Mouse (Mus musculus) c-Kit-negative CD71-positive TER-119-positive erythroid progenitor cells, embryonic 14.5 days (primary cell): ENCODE measurements around the gene Frmd4a.

ENCODE experiments used
- DNase-seq: peaks from one replicate; pipeline ENCODE4 v3.0.0-alpha.2; 2013; ENCODE audit warnings: low read depth, low spot score

The Frmd4a gene

DNA sequence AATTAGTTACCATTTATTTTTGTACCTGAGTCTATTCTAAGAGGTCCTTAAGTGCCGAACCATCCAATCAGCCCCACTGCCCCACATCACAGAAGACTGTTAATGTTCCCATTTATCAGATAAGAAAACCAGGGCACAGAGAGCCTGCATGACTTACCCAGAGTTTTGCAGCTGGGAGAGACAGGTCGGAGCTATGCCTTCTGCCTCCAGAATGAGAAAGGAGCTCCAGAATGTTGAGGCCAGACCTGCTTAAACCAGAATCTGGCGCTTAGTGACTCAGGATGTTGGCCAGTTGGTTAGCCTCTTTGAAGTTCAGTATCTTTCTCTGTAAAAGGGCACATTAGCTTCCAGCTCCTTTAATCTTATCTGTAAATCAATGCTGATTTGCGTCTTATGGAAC, 422.4 kb downstream of the Frmd4a start:
- DNase-seq: no peak

DNA sequence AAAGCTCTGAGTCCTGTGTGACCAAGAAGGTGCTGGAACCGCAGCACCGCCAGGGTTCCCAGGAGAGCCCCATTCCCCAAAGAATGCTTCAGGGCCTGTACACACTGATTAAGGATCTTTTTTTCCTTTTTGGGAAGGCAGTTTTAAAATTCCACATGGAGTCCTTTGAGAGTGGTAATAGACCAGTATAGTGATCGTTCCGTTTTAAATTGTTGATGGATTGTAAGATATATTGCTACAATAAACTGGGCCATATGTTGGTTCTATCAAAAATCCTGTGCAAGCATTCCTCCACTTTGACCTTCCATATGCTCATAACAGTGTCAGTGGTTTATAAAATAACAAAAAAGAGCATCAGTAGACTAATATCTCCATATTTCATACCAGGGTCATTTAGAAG, 424.3 kb downstream of the Frmd4a start:
- DNase-seq: no peak

DNA sequence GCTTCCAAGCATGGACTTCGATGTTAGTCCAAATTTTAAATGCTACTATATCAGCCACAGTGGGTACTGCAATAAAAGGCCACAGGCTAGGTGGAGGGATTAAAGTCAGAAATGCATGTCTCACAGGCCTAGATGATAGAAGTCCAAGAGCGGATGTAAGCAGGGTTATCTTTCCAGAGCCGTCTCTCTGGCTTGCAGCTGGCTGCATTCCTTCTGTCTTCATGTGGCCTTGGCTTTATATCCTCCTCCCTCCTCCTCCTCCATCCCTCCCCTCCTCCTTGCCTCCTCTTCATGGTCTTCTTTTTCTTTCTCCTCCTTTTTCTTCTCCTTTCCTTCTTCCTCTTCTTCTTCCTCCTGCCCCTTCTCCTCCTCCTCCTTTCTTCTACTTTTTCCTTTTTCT, 427.2 kb downstream of the Frmd4a start:
- DNase-seq: no peak

DNA sequence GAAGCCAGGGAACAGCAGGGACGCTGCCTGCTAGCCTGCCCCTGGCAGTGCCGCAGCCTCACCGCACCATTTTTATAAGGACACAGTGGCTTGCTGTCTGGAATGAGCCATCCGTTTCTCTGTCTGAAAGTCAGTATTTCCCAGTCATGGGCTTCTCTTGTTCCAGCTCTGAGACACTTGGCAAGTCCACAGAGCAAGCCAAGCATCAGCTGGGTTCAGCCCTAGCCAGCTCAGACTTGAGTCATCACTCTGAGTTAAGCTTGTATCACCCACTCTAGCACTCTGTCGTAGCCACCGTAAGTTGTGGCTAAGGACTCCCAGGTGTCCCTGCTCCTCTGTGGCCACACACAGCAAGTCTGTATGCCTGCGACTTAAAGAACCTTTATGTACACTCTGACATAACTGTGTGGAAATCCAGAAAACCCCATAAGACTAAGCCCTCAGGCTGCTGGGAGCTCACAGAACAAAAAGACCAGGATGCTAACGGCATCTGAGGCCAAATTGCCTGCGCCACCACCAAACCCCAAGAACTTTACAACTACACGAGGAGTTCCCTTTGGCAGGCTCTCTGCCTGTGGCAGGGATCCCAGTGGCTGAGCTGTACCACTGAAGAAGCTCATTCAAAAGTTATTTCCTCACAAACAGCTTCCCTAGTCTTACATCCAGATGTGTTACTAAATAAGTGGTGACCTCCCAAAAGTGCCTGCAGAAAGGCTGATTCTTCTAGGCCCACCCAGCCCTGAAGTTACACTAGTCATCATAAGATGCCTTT, 428.3 kb downstream of the Frmd4a start:
- DNase-seq: no peak

DNA sequence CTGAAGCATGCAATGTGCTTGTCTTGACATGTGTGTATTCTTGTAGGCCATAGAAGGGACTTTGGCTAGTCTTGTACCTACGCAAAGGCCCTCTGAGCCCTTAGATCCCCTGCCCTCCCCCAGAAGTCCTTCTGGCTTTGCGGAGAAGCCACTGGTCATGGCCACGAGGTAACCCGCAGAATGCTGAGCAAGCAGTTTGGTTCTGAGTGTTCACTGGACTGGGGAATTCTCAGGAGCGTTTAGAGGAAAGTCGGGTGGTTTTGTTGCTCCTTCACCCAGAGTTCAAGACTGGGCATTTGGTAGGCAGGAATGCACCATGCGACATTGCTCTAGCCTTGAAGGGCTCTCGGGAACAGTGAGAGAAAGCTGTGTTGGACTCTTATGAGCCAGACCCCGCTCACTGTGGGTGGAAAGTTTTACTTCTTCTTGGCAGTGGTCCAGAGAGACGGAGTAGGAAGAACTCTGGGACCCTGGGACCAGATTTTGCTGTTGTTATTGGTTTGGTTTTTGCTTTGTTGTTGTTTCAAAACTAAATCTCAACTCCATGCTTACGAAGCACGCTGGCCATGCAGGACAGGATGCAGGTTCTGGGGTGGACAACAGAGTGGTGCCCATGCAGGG, 432.5 kb downstream of the Frmd4a start:
- DNase-seq: no peak

DNA sequence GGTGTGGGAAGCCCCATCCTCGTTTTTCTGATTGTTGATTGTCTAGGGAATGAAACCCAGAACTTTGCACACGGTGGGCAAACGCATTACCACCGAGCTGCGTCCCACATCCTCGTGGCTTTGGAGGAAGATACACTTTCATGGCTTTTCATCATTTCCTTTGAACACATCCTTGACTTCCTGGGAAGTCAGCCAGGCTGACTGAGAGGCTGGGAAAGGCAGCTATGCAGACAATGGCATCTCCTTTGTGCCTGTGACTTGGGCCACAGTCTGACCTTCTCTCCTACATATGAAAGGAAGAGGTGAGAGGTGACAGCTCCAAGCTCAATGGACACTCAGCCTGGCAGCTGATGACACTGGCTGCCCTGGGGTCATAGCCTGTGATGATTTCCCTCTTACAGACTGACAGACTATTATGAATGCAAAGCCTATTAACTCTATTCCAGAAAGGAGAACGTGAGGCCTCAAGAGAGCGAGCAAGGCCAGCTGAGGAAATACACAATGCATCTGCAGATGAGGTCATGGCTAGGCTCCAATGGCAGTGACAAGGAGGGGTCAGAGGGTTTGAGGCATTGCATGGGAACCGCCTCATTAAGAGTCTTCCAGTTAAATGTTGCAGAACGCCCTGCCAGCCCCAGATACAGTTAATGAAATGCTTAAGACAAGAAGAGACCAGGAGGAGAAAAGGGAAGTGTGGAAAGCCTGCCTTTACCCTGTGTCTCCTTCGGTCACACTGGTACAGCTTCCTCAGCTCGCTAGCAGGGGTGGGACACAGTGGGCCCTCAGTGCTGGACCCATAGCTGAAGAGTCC, 435.3 kb downstream of the Frmd4a start:
- no peak for DNase-seq

DNA sequence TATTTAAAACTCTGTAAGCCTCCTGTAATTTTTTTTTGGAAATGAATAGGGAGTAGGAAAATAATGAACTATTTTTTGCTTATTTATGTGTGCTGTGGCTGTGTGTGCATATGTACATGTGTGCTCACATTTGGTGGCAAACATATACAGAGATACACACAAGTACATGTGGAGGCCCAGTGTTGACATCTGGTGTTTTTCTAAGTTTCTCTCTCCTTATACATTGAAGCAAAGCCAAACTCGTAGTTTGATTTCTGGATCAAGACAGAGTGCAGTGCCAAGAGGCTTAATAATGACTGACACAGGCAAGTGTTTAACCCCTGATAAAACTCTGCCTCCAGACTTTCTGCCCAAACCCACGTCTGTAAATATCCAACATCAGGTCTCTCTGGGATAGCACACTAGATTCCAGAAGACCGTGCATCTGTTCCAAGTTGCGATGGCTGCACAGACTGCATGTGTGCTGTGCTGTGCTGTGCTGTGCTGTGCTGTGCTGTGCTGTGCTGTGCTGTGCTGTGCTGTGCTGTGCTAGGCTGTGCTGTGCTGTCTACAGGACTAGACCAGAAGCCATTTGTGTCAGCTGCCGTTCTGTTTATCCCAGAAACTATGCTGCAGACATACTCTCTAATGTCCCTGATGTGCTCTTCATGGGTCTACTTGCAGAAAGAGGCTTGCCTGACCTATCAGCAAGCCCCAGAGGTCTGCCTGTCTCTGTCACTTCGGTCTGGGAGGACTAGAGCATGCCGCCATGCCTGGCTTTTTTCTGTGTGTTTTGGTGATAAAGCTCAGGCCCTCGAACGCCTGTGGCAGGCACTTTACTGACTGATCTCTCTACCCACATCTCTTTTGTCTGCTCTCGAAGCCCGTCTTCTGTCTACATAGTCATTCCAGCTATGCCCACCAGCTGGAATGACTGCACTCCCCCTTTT, 437.8 kb downstream of the Frmd4a start:
- no peak for DNase-seq

DNA sequence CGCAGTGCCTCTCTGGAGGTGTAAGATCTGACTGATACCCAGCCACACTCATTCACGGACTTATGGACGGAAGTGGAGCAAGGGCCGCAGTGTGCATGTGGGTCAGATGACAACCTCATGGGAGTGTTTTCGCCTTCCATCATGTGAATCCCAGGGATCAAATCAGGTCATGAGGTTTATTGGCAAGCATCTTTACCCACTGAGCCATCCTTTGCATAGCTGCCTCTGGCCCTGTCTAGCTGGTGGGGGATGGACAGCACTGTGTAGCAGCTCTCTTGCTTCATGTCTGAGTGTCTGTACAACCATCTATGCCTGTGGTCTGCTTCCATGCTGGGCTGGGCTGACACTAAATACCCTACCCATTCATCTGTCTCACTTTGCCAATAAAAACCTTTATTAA, 443.4 kb downstream of the Frmd4a start:
- no peak for DNase-seq

DNA sequence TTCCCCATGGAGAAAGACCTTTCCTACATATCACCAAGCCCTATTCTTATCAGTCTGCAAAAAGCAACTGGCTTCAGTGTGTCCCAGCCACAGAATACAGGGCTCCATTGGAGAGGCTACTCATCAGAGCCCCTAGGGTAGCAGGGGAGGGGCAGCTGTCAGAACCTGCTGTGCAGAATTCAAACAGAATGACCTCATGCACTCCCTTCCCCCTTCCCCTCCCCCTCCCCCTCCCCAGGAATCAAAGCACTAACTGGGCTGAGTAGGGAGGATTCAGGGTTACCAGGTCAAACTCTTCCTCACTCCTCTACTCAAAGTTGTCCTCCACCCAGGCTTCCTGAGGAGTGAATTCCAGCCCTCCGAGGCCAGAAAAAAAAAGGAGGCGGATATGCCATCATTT, 444.0 kb downstream of the Frmd4a start:
- no peak for DNase-seq

DNA sequence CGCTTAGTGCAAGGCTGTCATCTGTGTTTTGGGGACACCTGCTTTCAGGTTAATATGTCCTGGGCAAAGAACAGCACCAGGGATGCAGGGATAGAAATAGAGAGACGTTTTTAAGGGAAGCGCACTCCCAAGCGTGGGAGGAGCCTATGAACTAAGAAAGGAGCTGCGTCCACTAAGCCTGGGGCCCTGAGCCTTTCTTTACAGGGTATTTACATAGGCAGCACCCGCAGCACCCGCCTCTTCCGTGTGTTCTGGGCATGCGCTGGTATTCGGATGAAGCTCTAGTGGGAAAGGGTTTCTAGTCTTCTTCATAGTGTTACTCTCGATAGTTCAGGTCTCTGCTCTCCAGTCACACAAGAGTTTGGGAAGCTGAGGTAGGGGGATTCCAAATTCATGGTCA, 445.0 kb downstream of the Frmd4a start:
- no peak for DNase-seq

DNA sequence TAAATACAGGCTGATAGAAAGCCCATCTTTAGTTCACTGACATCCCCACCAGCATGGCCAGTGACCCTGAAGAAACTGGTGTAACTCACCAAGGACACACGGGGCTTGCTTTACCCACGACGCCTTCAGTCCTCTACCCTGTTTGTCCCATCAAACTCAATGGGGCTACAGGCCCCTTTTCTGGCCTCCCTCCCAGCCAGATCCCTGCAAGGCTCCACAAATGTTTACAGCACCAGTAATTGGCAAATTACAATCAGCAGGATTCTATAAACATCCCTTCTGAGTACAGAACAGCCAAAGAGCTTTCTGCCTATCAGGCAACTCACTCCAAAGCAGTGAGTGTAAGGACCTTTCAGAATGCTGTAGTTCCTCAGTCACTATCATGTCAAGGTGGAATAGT, 448.6 kb downstream of the Frmd4a start:
- no peak for DNase-seq

DNA sequence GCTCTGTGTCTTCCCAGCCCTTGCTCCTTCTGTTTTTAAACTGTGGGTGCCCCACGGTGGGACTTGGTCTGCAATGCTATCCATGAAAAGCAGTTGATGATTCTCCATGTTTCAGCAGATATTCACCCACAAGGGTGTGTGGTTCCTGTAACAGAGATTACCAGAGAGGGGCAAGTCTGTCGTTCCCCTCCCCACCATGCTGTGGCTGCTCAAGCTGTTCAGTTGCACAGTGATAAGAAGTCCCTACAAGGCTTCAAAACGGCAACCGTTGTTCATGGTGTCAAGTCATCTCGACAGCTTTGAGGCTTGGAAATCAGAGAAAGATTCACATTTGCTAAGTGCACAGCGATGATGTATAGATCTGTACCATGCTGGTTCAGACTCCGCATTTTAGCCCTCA, 449.8 kb downstream of the Frmd4a start:
- no peak for DNase-seq

DNA sequence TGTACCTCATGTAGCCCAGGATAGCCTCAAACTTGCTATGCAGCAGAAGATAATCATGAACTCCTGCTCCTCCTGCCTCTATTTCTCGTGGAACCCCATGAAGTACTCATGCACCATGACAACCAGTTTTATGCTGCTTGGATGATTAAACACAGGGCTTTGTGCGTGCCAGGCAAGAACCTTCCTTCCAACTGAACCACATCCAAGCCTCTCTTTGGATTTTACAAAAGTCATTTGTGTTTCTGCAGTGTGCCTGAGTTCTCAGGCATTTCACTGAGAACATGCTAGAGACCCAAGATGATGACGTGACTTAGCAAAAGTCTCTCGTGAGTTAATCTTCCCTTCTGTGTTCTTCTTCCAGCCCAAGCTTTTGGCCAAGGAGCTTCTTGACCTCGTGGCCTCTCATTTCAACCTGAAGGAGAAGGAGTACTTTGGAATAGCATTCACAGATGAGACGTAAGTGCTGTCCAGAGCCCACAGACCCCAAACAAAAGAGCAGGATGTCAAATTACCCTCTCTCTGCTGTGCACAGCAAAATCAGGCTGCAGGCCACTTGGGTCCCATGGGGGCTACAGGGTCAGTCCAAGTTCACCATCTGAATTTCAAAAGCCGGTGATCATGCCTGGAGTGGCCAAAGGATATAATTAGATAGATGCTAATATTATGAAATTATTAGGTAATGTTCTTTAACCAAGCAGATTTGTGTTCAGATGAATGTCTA, 455.4 kb downstream of the Frmd4a start:
- no peak for DNase-seq

DNA sequence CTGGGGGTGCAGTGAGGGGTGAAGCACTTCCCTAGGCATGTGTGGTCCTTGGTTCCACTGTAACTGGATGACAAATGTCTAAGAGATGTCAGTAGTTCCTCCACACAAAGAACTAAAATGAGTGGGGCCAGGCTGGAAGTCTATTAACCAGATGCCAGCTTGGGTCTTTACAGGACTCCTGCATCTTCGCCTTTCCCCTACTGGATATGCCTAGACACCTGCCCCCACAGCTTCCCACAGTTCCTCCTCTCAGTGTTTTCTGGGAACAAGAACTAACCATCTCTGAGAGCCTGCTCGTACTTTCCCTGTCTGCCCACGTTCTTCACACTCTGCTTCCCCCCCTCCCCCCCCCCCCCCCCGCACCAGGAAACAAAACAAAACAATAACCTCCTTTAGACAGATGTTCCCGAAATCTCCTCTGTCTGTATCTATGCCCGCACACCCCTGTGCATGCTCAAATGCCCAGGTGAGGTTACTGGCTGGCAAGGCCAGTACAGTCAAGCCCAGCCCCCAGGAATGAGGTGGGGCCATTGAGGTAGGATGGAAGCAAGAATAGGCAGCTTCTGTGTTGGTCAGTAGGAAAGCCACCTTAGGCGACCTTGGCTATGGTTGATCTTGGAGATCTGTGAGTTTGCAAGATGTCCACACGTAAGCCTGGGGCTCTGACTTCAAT, 456.5 kb downstream of the Frmd4a start:
- DNase-seq: no peak

DNA sequence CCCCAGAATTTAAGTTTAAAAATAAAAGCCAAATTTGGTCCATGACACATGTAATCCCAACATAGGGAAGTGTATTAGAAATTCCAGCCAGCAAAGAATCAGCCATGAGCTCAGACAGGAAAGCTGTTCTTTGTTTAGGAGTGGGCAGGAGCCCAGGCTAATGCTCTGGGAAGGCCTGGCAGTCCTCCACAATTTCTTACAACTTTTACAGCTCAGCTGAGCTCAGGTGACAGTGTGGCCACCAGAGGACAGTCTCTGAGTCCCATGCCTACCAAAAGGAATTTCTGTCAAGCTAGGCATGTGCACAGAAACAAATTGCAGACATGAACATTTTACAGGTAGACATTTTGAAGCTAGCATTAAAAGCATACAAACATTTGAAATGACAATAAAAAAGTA, 457.0 kb downstream of the Frmd4a start:
- no peak for DNase-seq

DNA sequence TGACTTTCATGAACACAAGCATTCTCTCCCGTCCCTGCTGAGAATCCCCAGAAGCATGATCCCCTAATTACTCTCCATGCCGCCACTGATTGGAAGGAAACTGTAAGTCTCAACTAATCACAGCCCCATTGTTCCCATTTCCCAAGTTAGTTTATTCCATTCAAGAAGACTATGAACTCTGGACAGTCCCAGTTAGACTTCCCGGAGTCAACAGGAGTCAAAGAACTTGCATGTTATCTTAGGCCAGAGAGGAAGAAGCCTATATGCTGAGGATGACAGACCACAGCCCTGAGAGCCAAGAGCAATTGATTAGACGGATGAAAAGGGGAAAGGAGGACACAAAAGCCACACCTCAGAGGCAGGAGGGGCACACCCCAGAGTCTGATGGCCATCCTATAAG, 458.5 kb downstream of the Frmd4a start:
- no peak for DNase-seq

DNA sequence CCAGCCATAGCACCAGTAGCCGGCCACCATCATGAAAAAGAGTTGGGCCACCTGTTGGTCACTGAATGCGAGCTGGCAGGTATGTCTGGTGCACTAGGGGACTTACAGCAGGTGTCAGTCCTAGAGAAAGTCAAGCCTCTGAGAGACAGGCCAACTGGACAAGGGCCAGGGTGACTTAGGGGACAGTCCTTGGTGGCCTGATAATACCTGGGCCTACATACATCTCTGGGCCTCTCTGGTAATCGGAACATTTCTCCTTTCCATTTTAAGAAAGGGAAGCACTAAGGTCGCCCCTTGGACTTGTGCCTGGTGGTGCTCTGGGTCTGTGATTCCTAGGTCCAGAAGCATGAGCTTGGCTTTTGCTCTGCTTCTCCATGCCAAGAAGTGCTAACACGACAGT, 459.1 kb downstream of the Frmd4a start:
- no peak for DNase-seq

DNA sequence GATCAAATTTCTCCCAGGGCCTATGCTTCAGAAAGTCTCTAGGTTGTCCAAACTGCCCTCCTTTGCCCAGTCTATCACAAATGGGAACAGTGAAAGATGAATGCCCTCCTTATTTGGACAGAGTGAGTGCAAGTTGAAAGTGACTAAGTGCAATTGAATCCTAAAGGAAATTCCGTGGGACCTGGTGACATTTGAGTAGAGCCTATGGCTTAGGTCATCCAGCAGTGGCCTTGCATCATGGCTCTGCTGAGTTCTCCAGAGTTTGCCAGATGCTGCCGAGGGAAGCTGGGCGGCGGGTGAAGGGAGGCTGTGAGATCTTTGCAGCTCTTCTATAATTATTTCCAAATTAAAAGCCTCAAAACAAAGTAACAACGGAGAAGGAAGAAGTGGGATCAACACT, 459.8 kb downstream of the Frmd4a start:
- DNase-seq: no peak

DNA sequence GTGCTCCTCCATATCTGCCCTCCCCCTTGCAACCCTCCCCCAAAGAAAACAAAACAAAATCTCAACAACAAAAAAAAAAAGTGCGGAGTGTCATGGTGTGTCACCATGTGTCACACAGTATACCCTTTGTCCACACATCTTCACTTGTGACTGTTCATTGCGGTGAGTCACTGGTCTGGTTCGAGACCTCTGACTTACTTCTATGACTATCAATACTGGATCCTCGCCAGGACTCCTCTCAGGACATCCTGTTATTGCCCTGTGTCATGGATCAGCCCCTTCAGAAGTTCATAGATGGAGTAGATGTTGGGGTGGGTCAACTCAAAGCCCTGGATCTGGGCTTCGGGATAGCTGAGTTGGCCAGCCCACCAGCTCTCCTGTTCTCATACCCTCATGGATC, 462.7 kb downstream of the Frmd4a start:
- no peak for DNase-seq

DNA sequence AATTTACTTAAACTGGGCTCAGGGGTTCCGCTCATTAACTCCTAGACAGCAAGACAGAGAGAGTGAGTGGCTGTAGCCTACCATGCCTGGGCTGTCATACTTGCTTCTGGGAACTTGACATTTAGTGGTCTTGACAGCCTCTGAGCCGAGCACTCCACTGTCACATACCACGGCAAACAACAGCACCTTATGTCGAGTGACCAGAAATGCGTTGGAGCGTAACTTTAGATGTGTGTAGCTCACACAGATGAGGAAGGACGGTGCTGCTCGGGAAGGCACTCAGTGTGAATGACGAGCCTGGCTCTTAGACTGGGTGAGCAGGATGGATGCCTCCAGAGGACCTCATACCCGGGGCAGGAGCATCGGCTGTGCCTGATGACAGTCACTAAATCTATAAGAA, 463.6 kb downstream of the Frmd4a start:
- DNase-seq: no peak

DNA sequence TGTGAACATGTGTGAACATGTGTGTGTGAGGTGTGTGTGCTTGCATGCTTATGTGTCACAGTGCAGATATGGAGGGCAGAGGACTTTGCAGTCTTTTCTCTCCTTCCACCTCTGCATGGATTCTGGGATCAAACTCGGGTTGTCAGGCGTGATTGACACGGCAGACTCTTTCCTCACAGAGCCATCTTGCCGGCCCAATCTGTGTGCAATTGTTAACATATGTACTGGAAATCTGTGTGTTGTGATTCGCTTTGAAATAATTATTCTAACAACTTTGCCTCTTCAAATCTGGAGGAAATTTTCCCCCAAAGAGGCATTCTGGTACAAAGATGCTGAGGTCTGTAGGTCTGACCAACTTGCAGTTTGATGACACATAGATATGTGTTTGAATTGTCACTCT, 468.7 kb downstream of the Frmd4a start:
- DNase-seq: no peak
